In genomic region chr10:19907246-19907804, GRCm38 (mm10) we compare ENCODE assay signal across 8 mouse cellular contexts. TPM values are rescaled to one million over a fixed set of nuclear protein-coding genes. Genes with fewer than 3 reads are reported as not detected.
DNase-seq lines count a peak whose midpoint lies in the region; ATAC-seq and TF ChIP-seq lines count a peak whose summit lies in the region.

Pex7 (minus strand) TSS chr10:19907689.

- H3K4me1 ChIP-seq in forebrain, embryonic 11.5 days (replicated peaks; ENCODE audit: control insufficient read depth, insufficient read depth, low read length): no peaks in the 10 kb centered on the region
- H3K4me1 ChIP-seq in heart, embryonic 16.5 days (ENCODE audit: control insufficient read depth, insufficient read depth, low read length): 0 out of 2 replicates have a peak, but pooled peaks cover 2% of the 10 kb centered on the region
- H3K4me1 ChIP-seq in liver, embryonic 15.5 days (replicated peaks): peaks cover 9% of the 10 kb centered on the region; the same call in 1 of the 2 replicates
- no peaks in the 10 kb centered on the region for H3K4me1 ChIP-seq in neural tube, embryonic 13.5 days (replicated peaks)
- no peaks in the 10 kb centered on the region for H3K4me1 ChIP-seq in testis, adult 2 months (ENCODE audit: control insufficient read depth, insufficient read depth, low read length)

- DNase-seq in CD8-positive naive resting alpha-beta T cell, adult 2 months (ENCODE audit: low read depth in 2 of 2, low spot score in 2 of 2): peak; percentile 85 to 90
- DNase-seq in c-Kit-positive CD71-negative TER-119-negative erythroid progenitor cells, embryonic 14.5 days (ENCODE audit: low read depth): peak; percentile 86
- DNase-seq in forebrain, embryonic 11.5 days (ENCODE audit: low spot score): peak; percentile 94
- peak; percentile 96 for DNase-seq in kidney, postnatal 36 days

- peak; percentile 79 for TF ChIP-seq POLR2A in testis, adult 2 months (IDR thresholded peaks at IDR 0.05; ENCODE audit: control insufficient read depth, low read depth, low read length)

- WGBS in forebrain, embryonic 11.5 days: under 1% methylated on average over 36 of the region's 60 CpGs
- under 1% methylated on average over 59 of the region's 60 CpGs for WGBS in heart, embryonic 16.5 days
- under 1% methylated on average over 60 of the region's 60 CpGs for WGBS in liver, embryonic 15.5 days (ENCODE audit: insufficient replicate concordance)
- WGBS in neural tube, embryonic 13.5 days: under 1% methylated on average over 60 of the region's 60 CpGs

- no peaks in the 10 kb centered on the region for H3K36me3 ChIP-seq in forebrain, embryonic 11.5 days (ENCODE audit: control insufficient read depth, insufficient read depth, low read length)
- H3K36me3 ChIP-seq in heart, embryonic 16.5 days (ENCODE audit: control insufficient read depth, insufficient read depth): no peaks in the 10 kb centered on the region
- H3K36me3 ChIP-seq in liver, embryonic 15.5 days (replicated peaks): no peaks in the 10 kb centered on the region
- no peaks in the 10 kb centered on the region for H3K36me3 ChIP-seq in neural tube, embryonic 13.5 days
- H3K36me3 ChIP-seq in testis, adult 2 months (ENCODE audit: control insufficient read depth, insufficient read depth, low read length): no peaks in the 10 kb centered on the region

- peak within 1 kb of the TSS; percentile 87 for H3K9ac ChIP-seq in forebrain, embryonic 11.5 days (ENCODE audit: low read length)
- peak within 1 kb of the TSS; percentile 91 for H3K9ac ChIP-seq in heart, embryonic 16.5 days (ENCODE audit: low read length)
- peak within 1 kb of the TSS; percentile 86 for H3K9ac ChIP-seq in liver, embryonic 15.5 days
- peak within 1 kb of the TSS; percentile 82 for H3K9ac ChIP-seq in neural tube, embryonic 13.5 days

- peak within 1 kb of the TSS; percentile 90 for H3K27ac ChIP-seq in forebrain, embryonic 11.5 days (ENCODE audit: low read depth, low read length)
- H3K27ac ChIP-seq in heart, embryonic 16.5 days (ENCODE audit: low read length): peak within 1 kb of the TSS; percentile 96
- peak within 1 kb of the TSS; percentile 88 for H3K27ac ChIP-seq in liver, embryonic 15.5 days (replicated peaks)
- peak within 1 kb of the TSS; percentile 97 for H3K27ac ChIP-seq in neural tube, embryonic 13.5 days (replicated peaks)
- peak within 1 kb of the TSS; percentile 96 for H3K27ac ChIP-seq in testis, adult 2 months (ENCODE audit: control insufficient read depth, insufficient read depth, low read depth, low read length)

- peak within 1 kb of the TSS; percentile 32; the same call in 1 of the 2 replicates for H3K4me2 ChIP-seq in forebrain, embryonic 11.5 days (ENCODE audit: low read depth, low read length, severe bottlenecking)
- H3K4me2 ChIP-seq in heart, embryonic 16.5 days (ENCODE audit: low read depth, low read length): peak within 1 kb of the TSS; percentile 39
- H3K4me2 ChIP-seq in liver, embryonic 15.5 days: peak within 1 kb of the TSS; percentile 62
- H3K4me2 ChIP-seq in neural tube, embryonic 13.5 days: peak within 1 kb of the TSS; percentile 39

- ATAC-seq in forebrain, embryonic 11.5 days (replicated peaks; ENCODE audit: low FRiP score): peak; percentile 97
- peak; percentile 95 for ATAC-seq in heart, embryonic 16.5 days (replicated peaks; ENCODE audit: extremely low read depth, insufficient read depth, low FRiP score)
- peak; percentile 97 for ATAC-seq in liver, embryonic 15.5 days (ENCODE audit: insufficient read depth)
- peak; percentile 99 for ATAC-seq in neural tube, embryonic 13.5 days (ENCODE audit: low read depth)

- H3K27me3 ChIP-seq in forebrain, embryonic 11.5 days (ENCODE audit: control insufficient read depth, insufficient read depth, low read length): no peaks in the 10 kb centered on the region
- no peaks in the 10 kb centered on the region for H3K27me3 ChIP-seq in heart, embryonic 16.5 days (ENCODE audit: control insufficient read depth, insufficient read depth, low read length)
- H3K27me3 ChIP-seq in liver, embryonic 15.5 days: no peaks in the 10 kb centered on the region
- peaks cover 11% of the 10 kb centered on the region; the same call in 1 of the 2 replicates for H3K27me3 ChIP-seq in neural tube, embryonic 13.5 days
- no peaks in the 10 kb centered on the region for H3K27me3 ChIP-seq in testis, adult 2 months (ENCODE audit: control insufficient read depth, insufficient read depth, low read length)

- H3K4me3 ChIP-seq in forebrain, embryonic 11.5 days (ENCODE audit: low read depth, low read length): peak within 1 kb of the TSS; percentile 68
- H3K4me3 ChIP-seq in heart, embryonic 16.5 days (ENCODE audit: low read length): peak within 1 kb of the TSS; percentile 88
- peak within 1 kb of the TSS; percentile 85 for H3K4me3 ChIP-seq in liver, embryonic 15.5 days (replicated peaks)
- peak within 1 kb of the TSS; percentile 72 for H3K4me3 ChIP-seq in neural tube, embryonic 13.5 days
- peak within 1 kb of the TSS; percentile 95 for H3K4me3 ChIP-seq in testis, adult 2 months (ENCODE audit: control insufficient read depth, low read depth, low read length)

- TF ChIP-seq CTCF in testis, adult 2 months (IDR thresholded peaks at IDR 0.05; ENCODE audit: control insufficient read depth, insufficient read depth, insufficient replicate concordance, low read depth, low read length): peak; percentile 98

- no peaks in the 10 kb centered on the region for H3K9me3 ChIP-seq in forebrain, embryonic 11.5 days (ENCODE audit: control insufficient read depth, low read length)
- H3K9me3 ChIP-seq in heart, embryonic 16.5 days (replicated peaks; ENCODE audit: control insufficient read depth, low read length): no peaks in the 10 kb centered on the region
- H3K9me3 ChIP-seq in liver, embryonic 15.5 days (replicated peaks): no peaks in the 10 kb centered on the region
- H3K9me3 ChIP-seq in neural tube, embryonic 13.5 days: no peaks in the 10 kb centered on the region

RNA-seq across cellular contexts. Expression of gene Pex7, which starts in this region (rescaled TPM):
- 27.2 and 28.0 TPM in 2 replicates for polyA plus RNA-seq in forebrain, embryonic 11.5 days (2014; fragmentation: Nextera tagmentation; extraction: Ambion mirVana)
- polyA plus RNA-seq in heart, embryonic 16.5 days (2015; fragmentation: Nextera tagmentation; extraction: Ambion mirVana): 38.6 and 41.4 TPM in 2 replicates
- 27.7 and 28.9 TPM in 2 replicates for polyA plus RNA-seq in liver, embryonic 15.5 days (2015; fragmentation: Nextera tagmentation; extraction: Ambion mirVana)
- 25.2 and 33.4 TPM in 2 replicates for polyA plus RNA-seq in neural tube, embryonic 13.5 days (2015; fragmentation: Nextera tagmentation; extraction: Ambion mirVana)
- 16.3 and 19.8 TPM in 2 replicates for polyA plus RNA-seq in testis, adult 2 months (2012; rRNA removed)

Comparison
In these comparisons a context has a peak if more than half of its experiments do, and no peak if none do; other contexts are left out.
1. Peak in every context shown above with its lines: DNase-seq, ATAC-seq, H3K4me3 ChIP-seq and H3K27ac ChIP-seq.